Mouse (Mus musculus): Measurements from ENCODE around the gene Znrf4. TPM values are rescaled to one million over a fixed set of nuclear protein-coding genes. Genes with fewer than 3 reads are reported as not detected.

The Znrf4 gene
- polyA plus RNA-seq, 1 experiment from 2014 or later = not detected

GRCm38 (mm10) chr17:56461771-56462743, 50.2 kb downstream of the Znrf4 start:
- Histone ChIP-seq H3K27me3 (ENCODE audit: control insufficient read depth, insufficient read depth, low read length) (no peaks in the 10 kb centered on the region), H3K4me1 (ENCODE audit: control insufficient read depth, insufficient read depth, low read length) (peaks cover 24% of the 10 kb centered on the region), H3K9me3 (replicated peaks; ENCODE audit: control insufficient read depth, low read length) (no peaks in the 10 kb centered on the region), H3K27ac (ENCODE audit: low read length) (peak overlapping the region; percentile 96), H3K9ac (ENCODE audit: low read length) (peak overlapping the region; percentile 92), H3K4me3 (ENCODE audit: low read length) (peak overlapping the region; percentile 82), H3K4me2 (ENCODE audit: low read depth, low read length) (peak overlapping the region; percentile 97), H3K36me3 (ENCODE audit: control insufficient read depth, insufficient read depth) (peaks cover 2% of the 10 kb centered on the region; the same call in 1 of the 2 replicates)
- under 1% methylated on average over 77 of the region's 77 CpGs for WGBS
- peak; percentile 91 for ATAC-seq (replicated peaks; ENCODE audit: extremely low read depth, insufficient read depth, low FRiP score)

Other genes starting within 250 kb of the Znrf4 start
- 7.6 and 8.6 TPM in 2 replicates for gene Ticam1, start 235.6 kb downstream of the Znrf4 start, polyA plus RNA-seq (2015; fragmentation: Nextera tagmentation; extraction: Ambion mirVana)
- 79.3 and 89.4 TPM in 2 replicates for gene Plin3, start 219.6 kb downstream of the Znrf4 start, polyA plus RNA-seq (2015; fragmentation: Nextera tagmentation; extraction: Ambion mirVana)
- gene Arrdc5, start 212.1 kb downstream of the Znrf4 start, polyA plus RNA-seq (2015; fragmentation: Nextera tagmentation; extraction: Ambion mirVana) = 0.21 TPM in 1 of 2 replicates, not detected in the other
- 76.6 and 94.0 TPM in 2 replicates for gene Uhrf1, start 209.1 kb downstream of the Znrf4 start, polyA plus RNA-seq (2015; fragmentation: Nextera tagmentation; extraction: Ambion mirVana)
- 23.8 and 33.0 TPM in 2 replicates for gene Kdm4b, start 186.4 kb downstream of the Znrf4 start, polyA plus RNA-seq (2015; fragmentation: Nextera tagmentation; extraction: Ambion mirVana)
- gene Ptprs, start 35.9 kb downstream of the Znrf4 start, polyA plus RNA-seq (2015; fragmentation: Nextera tagmentation; extraction: Ambion mirVana) = 33.9 and 39.7 TPM in 2 replicates
- 0.62 and 1.2 TPM in 2 replicates for gene Gm20219, start 42.0 kb upstream of the Znrf4 start, polyA plus RNA-seq (2015; fragmentation: Nextera tagmentation; extraction: Ambion mirVana)
- 57.6 and 60.6 TPM in 2 replicates for gene Safb2, start 72.2 kb upstream of the Znrf4 start, polyA plus RNA-seq (2015; fragmentation: Nextera tagmentation; extraction: Ambion mirVana)
- 76.5 and 92.3 TPM in 2 replicates for gene Safb, start 72.4 kb upstream of the Znrf4 start, polyA plus RNA-seq (2015; fragmentation: Nextera tagmentation; extraction: Ambion mirVana)
- gene 2410015M20Rik, start 97.3 kb upstream of the Znrf4 start, polyA plus RNA-seq (2015; fragmentation: Nextera tagmentation; extraction: Ambion mirVana) = 329 and 345 TPM in 2 replicates
- gene Rpl36, start 101.0 kb upstream of the Znrf4 start, polyA plus RNA-seq (2015; fragmentation: Nextera tagmentation; extraction: Ambion mirVana) = 1,106 and 1,159 TPM in 2 replicates
- 60.7 and 62.5 TPM in 2 replicates for gene Lonp1, start 114.5 kb upstream of the Znrf4 start, polyA plus RNA-seq (2015; fragmentation: Nextera tagmentation; extraction: Ambion mirVana)
- 0.29 and 0.31 TPM in 2 replicates for gene Catsperd, start 115.7 kb upstream of the Znrf4 start, polyA plus RNA-seq (2015; fragmentation: Nextera tagmentation; extraction: Ambion mirVana)
- 63.1 and 64.3 TPM in 2 replicates for gene Ranbp3, start 160.9 kb upstream of the Znrf4 start, polyA plus RNA-seq (2015; fragmentation: Nextera tagmentation; extraction: Ambion mirVana)
- gene Ndufa11, start 205.3 kb upstream of the Znrf4 start, polyA plus RNA-seq (2015; fragmentation: Nextera tagmentation; extraction: Ambion mirVana) = 1,043 and 1,129 TPM in 2 replicates
- gene Vmac, start 205.6 kb upstream of the Znrf4 start, polyA plus RNA-seq (2015; fragmentation: Nextera tagmentation; extraction: Ambion mirVana) = 12.8 and 14.6 TPM in 2 replicates
- 21.2 and 23.9 TPM in 2 replicates for gene Nrtn, start 245.1 kb upstream of the Znrf4 start, polyA plus RNA-seq (2015; fragmentation: Nextera tagmentation; extraction: Ambion mirVana)

All from heart, embryonic 16.5 days (tissue).